ENCODE assay signal across 8 mouse cellular contexts in genomic region chr13:51568501-51568901, GRCm38 (mm10). TPM values are rescaled to one million over a fixed set of nuclear protein-coding genes. Genes with fewer than 3 reads are reported as not detected.
DNase-seq lines count a peak whose midpoint lies in the region; ATAC-seq and TF ChIP-seq lines count a peak whose summit lies in the region.

No protein-coding gene starts in this region.

- no peaks in the 10 kb centered on the region for H3K36me3 ChIP-seq in heart, embryonic 13.5 days
- H3K36me3 ChIP-seq in forebrain, embryonic 15.5 days: no peaks in the 10 kb centered on the region
- no peaks in the 10 kb centered on the region for H3K36me3 ChIP-seq in limb, embryonic 14.5 days (ENCODE audit: control insufficient read depth, insufficient read depth, low read length)

- H3K4me2 ChIP-seq in heart, embryonic 13.5 days: peak overlapping the region; percentile 86
- H3K4me2 ChIP-seq in forebrain, embryonic 15.5 days (replicated peaks): peak overlapping the region; percentile 93
- peak overlapping the region; percentile 51 for H3K4me2 ChIP-seq in limb, embryonic 14.5 days (replicated peaks; ENCODE audit: low read depth, low read length, severe bottlenecking)

- intact Hi-C loops in gastrocnemius, postnatal 14 days (cut with DNase I; ENCODE audit: low total_unique reads): no loop called here

- peaks cover 80% of the 10 kb centered on the region for H3K27me3 ChIP-seq in heart, embryonic 13.5 days (replicated peaks)
- H3K27me3 ChIP-seq in forebrain, embryonic 15.5 days: no peaks in the 10 kb centered on the region
- H3K27me3 ChIP-seq in limb, embryonic 14.5 days (ENCODE audit: control insufficient read depth, insufficient read depth, low read length): peaks cover 64% of the 10 kb centered on the region

- no peak for DNase-seq in heart, postnatal 4 days
- peak; percentile 61 for DNase-seq in brain, adult 2 months (ENCODE audit: low read depth, low spot score)
- DNase-seq in limb, embryonic 14.5 days (ENCODE audit: low spot score): peak; percentile 42
- DNase-seq in right cerebral cortex, postnatal 14 days: peak; percentile 21
- DNase-seq in urinary bladder, postnatal 10 days (ENCODE audit: low spot score): no peak
- DNase-seq in gastrocnemius, postnatal 14 days: no peak

- no peak for ATAC-seq in heart, embryonic 13.5 days (ENCODE audit: extremely low read depth, insufficient number of reproducible peaks, low FRiP score, low TSS enrichment)
- ATAC-seq in forebrain, embryonic 15.5 days (replicated peaks): peak; percentile 5; the same call in 1 of the 2 replicates
- no peak for ATAC-seq in limb, embryonic 14.5 days (ENCODE audit: low FRiP score, low read depth)

- H3K27ac ChIP-seq in heart, embryonic 13.5 days (replicated peaks): no peak overlapping the region
- peak overlapping the region; percentile 89 for H3K27ac ChIP-seq in forebrain, embryonic 15.5 days (replicated peaks)
- H3K27ac ChIP-seq in limb, embryonic 14.5 days (replicated peaks; ENCODE audit: low read depth, low read length): no peak overlapping the region

- H3K4me3 ChIP-seq in heart, embryonic 13.5 days: peak overlapping the region; percentile 58
- peak overlapping the region; percentile 58 for H3K4me3 ChIP-seq in forebrain, embryonic 15.5 days
- H3K4me3 ChIP-seq in limb, embryonic 14.5 days (replicated peaks; ENCODE audit: low read length): peak overlapping the region; percentile 33

- WGBS in heart, embryonic 13.5 days: 3% methylated on average over 13 of the region's 13 CpGs
- under 1% methylated on average over 13 of the region's 13 CpGs for WGBS in forebrain, embryonic 15.5 days
- WGBS in limb, embryonic 14.5 days: 0% methylated on average over 13 of the region's 13 CpGs

- H3K4me1 ChIP-seq in heart, embryonic 13.5 days: peaks cover 43% of the 10 kb centered on the region
- peaks cover 44% of the 10 kb centered on the region for H3K4me1 ChIP-seq in forebrain, embryonic 15.5 days
- peaks cover 23% of the 10 kb centered on the region for H3K4me1 ChIP-seq in limb, embryonic 14.5 days (ENCODE audit: control insufficient read depth, insufficient read depth, low read length)

- TF ChIP-seq POLR2A in limb, embryonic 14.5 days (IDR thresholded peaks at IDR 0.05; ENCODE audit: borderline replicate concordance, extremely low read depth, insufficient read depth, insufficient read length): no peak

- peak overlapping the region; percentile 77 for H3K9ac ChIP-seq in heart, embryonic 13.5 days
- H3K9ac ChIP-seq in forebrain, embryonic 15.5 days (replicated peaks): peak overlapping the region; percentile 53
- H3K9ac ChIP-seq in limb, embryonic 14.5 days (ENCODE audit: low read depth, low read length, severe bottlenecking): 0 out of 2 replicates have a peak overlapping the region, but pooled peaks have one; percentile 2

- no peaks in the 10 kb centered on the region for H3K9me3 ChIP-seq in heart, embryonic 13.5 days
- H3K9me3 ChIP-seq in forebrain, embryonic 15.5 days: no peaks in the 10 kb centered on the region
- no peaks in the 10 kb centered on the region for H3K9me3 ChIP-seq in limb, embryonic 14.5 days (ENCODE audit: control insufficient read depth, low read length)

RNA-seq across cellular contexts. Expression of gene Shc3, which starts 0.7 kb away (rescaled TPM):
- polyA plus RNA-seq in heart, embryonic 13.5 days (2015; fragmentation: Nextera tagmentation; extraction: Ambion mirVana): 0.13 and 0.15 TPM in 2 replicates
- 1 to 10 TPM; 3.9 to 4.0 TPM for total RNA-seq in heart, postnatal 4 days (2021)
- polyA plus RNA-seq in forebrain, embryonic 15.5 days (2015; fragmentation: Nextera tagmentation; extraction: Ambion mirVana): 9.6 and 10.1 TPM in 2 replicates
- polyA plus RNA-seq in limb, embryonic 14.5 days (2012; rRNA removed): 1.1 and 1.4 TPM in 2 replicates
- 0.62 and 0.69 TPM in 2 replicates for polyA plus RNA-seq in limb, embryonic 14.5 days (2014; fragmentation: Nextera tagmentation; extraction: Ambion mirVana)
- total RNA-seq in gastrocnemius, postnatal 14 days (2021): 1 to 10 TPM; 1.4 to 2.2 TPM

Comparison
In these comparisons a context has a peak if more than half of its experiments do, and no peak if none do; other contexts are left out.
1. H3K9ac ChIP-seq: peak in every context shown above with its lines; median percentile 77 in heart, embryonic 13.5 days; 53 in forebrain, embryonic 15.5 days; 2 in limb, embryonic 14.5 days.
2. DNase-seq: peak in brain, adult 2 months (single experiment), limb, embryonic 14.5 days (single experiment) and right cerebral cortex, postnatal 14 days (single experiment); none in heart, postnatal 4 days (single experiment), urinary bladder, postnatal 10 days (single experiment) and gastrocnemius, postnatal 14 days (single experiment).
3. Peak in every context shown above with its lines, with median percentiles within 50 percentile points of each other: H3K4me2 ChIP-seq and H3K4me3 ChIP-seq.